Mouse (Mus musculus) embryonic facial prominence, embryonic 11.5 days (tissue): ENCODE results near the gene Lin28b. TPM values are rescaled to one million over a fixed set of nuclear protein-coding genes. Genes with fewer than 3 reads are reported as not detected.
"Not testable (repeated sequence)": the region's sequence is repeated elsewhere in the genome, so short reads cannot be mapped to it uniquely, and the experiment has no call there.

Source experiments
- ATAC-seq: fragments of 200-750 bp; cut with Nextera tagmentation; replicated peaks from 2 replicates; pipeline ENCODE4 v1.8.0; 2017; ENCODE audit warnings: low read depth; ENCODE audit not compliant: insufficient number of reproducible peaks, low FRiP score, low TSS enrichment
- DNase-seq: peaks from one replicate; pipeline ENCODE4 v3.0.0-alpha.2; 2015; ENCODE audit warnings: low spot score
- H3K27ac ChIP-seq: fragments of 300-500 bp; sonication (generic); replicated peaks from 2 replicates; pipeline ENCODE4 v1.5.1; 2014; ENCODE audit warnings: mild to moderate bottlenecking, low read depth, low read length, control low read depth
- H3K27me3 ChIP-seq: fragments of 300-500 bp; sonication (generic); 2 replicates; pipeline ENCODE4 v1.6.1; 2014; ENCODE audit warnings: mild to moderate bottlenecking, low read length, moderate library complexity, mixed read lengths; ENCODE audit not compliant: control insufficient read depth, insufficient read depth
- H3K36me3 ChIP-seq: fragments of 300-500 bp; sonication (generic); replicated peaks from 2 replicates; pipeline ENCODE4 v1.6.1; 2014; ENCODE audit warnings: low read depth, mild to moderate bottlenecking, low read length, moderate library complexity, mixed read lengths; ENCODE audit not compliant: control insufficient read depth, insufficient read depth
- H3K4me1 ChIP-seq: fragments of 300-500 bp; sonication (generic); 2 replicates; pipeline ENCODE4 v1.6.1; 2014; ENCODE audit warnings: low read length, mixed read lengths; ENCODE audit not compliant: control insufficient read depth, insufficient read depth
- H3K4me2 ChIP-seq: fragments of 300-500 bp; sonication (generic); 2 replicates; pipeline ENCODE4 v1.6.1; 2014; ENCODE audit warnings: low read depth, mild to moderate bottlenecking, control low read depth, low read length, moderate library complexity
- H3K4me3 ChIP-seq: fragments of 300-500 bp; sonication (generic); 2 replicates; pipeline ENCODE4 v1.5.1; 2014; ENCODE audit warnings: low read depth, low read length, control low read depth
- H3K9ac ChIP-seq: fragments of 300-500 bp; sonication (generic); replicated peaks from 2 replicates; pipeline ENCODE4 v1.6.1; 2014; ENCODE audit warnings: mild to moderate bottlenecking, control low read depth, low read length
- H3K9me3 ChIP-seq: fragments of 300-500 bp; sonication (generic); replicated peaks from 2 replicates; pipeline ENCODE4 v1.6.1; 2016; ENCODE audit warnings: mild to moderate bottlenecking, low read length, inconsistent platforms, mixed read lengths; ENCODE audit not compliant: control insufficient read depth
- WGBS: fragments of 180-500 bp; shearing (Covaris S2); extraction: QIAGEN DNeasy Blood & Tissue Kit; methylation state at CpG from one replicate; pipeline ENCODE4 v1.1.7; 2014; 5-methylcytosine and 5-hydroxymethylcytosine counted together
- polyA plus RNA-seq: library from polyadenylated mRNA; unstranded; fragments of >200 nt; fragmentation: Nextera tagmentation; extraction: Ambion mirVana; gene quantifications from 2 replicates; pipeline ENCODE4 v1.2.1, GENCODE M21; 2014

The Lin28b gene
- polyA plus RNA-seq, 1 experiment from 2014 or later, result 13.6 TPM

- WGBS, result 87% methylated on average over 17 of the region's 17 CpGs
- H3K4me2 ChIP-seq, result no peak overlapping the region
- ATAC-seq (no peak), DNase-seq (no peak)
- no peak overlapping the region for H3K27ac ChIP-seq
- no peak overlapping the region for H3K9ac ChIP-seq
- H3K9me3 ChIP-seq, result no peaks in the 10 kb centered on the region
- H3K4me3 ChIP-seq, result no peak overlapping the region
- no peaks in the 10 kb centered on the region for H3K36me3 ChIP-seq
- H3K4me1 ChIP-seq, result no peaks in the 10 kb centered on the region
- H3K27me3 ChIP-seq, result no peaks in the 10 kb centered on the region
Observed at GRCm38 (mm10) chr10:45366987-45367705, 119.0 kb downstream of the Lin28b start.

GRCm38 (mm10) chr10:45363396-45363795 is 122.8 kb downstream of the Lin28b start:
- Histone ChIP-seq H3K4me1 (no peaks in the 10 kb centered on the region), H3K9ac (no peak overlapping the region), H3K4me3 (no peak overlapping the region), H3K36me3 (no peaks in the 10 kb centered on the region), H3K4me2 (no peak overlapping the region), H3K27ac (no peak overlapping the region), H3K9me3 (no peaks in the 10 kb centered on the region), H3K27me3 (no peaks in the 10 kb centered on the region)
- ATAC-seq (no peak), DNase-seq (peak; percentile 36)
- 27% methylated on average over 5 of the region's 5 CpGs for WGBS

GRCm38 (mm10) chr10:45356091-45356490 is 130.1 kb downstream of the Lin28b start:
- Histone ChIP-seq H3K9me3 (no peaks in the 10 kb centered on the region), H3K27me3 (no peaks in the 10 kb centered on the region), H3K4me1 (no peaks in the 10 kb centered on the region), H3K27ac (no peak overlapping the region), H3K4me2 (no peak overlapping the region), H3K4me3 (no peak overlapping the region), H3K36me3 (no peaks in the 10 kb centered on the region), H3K9ac (no peak overlapping the region)
- WGBS, result 90% methylated on average over 6 of the region's 6 CpGs
- DNase-seq, result no peak
- ATAC-seq, result no peak

- H3K9ac ChIP-seq, H3K4me2 ChIP-seq, H3K36me3 ChIP-seq, DNase-seq, ATAC-seq, H3K4me1 ChIP-seq, H3K4me3 ChIP-seq, H3K27me3 ChIP-seq, H3K27ac ChIP-seq, H3K9me3 ChIP-seq: not testable (repeated sequence)
- WGBS, result 81% methylated on average over 3 of the region's 3 CpGs
Observed at GRCm38 (mm10) chr10:45348143-45348542, 138.1 kb downstream of the Lin28b start.

- no peaks in the 10 kb centered on the region for H3K36me3 ChIP-seq
- no peak overlapping the region for H3K27ac ChIP-seq
- H3K4me1 ChIP-seq, result no peaks in the 10 kb centered on the region
- H3K27me3 ChIP-seq, result no peaks in the 10 kb centered on the region
- H3K9me3 ChIP-seq, result no peaks in the 10 kb centered on the region
- no peak for DNase-seq
- no peak overlapping the region for H3K9ac ChIP-seq
- 71% methylated on average over 9 of the region's 9 CpGs for WGBS
- H3K4me2 ChIP-seq, result no peak overlapping the region
- no peak for ATAC-seq
- H3K4me3 ChIP-seq, result no peak overlapping the region
Observed at GRCm38 (mm10) chr10:45345217-45345616, 141.0 kb downstream of the Lin28b start.

GRCm38 (mm10) chr10:45344381-45344780 is 141.8 kb downstream of the Lin28b start:
- Histone ChIP-seq H3K4me2 (no peak overlapping the region), H3K9ac (no peak overlapping the region), H3K4me1 (no peaks in the 10 kb centered on the region), H3K27me3 (no peaks in the 10 kb centered on the region), H3K9me3 (no peaks in the 10 kb centered on the region), H3K4me3 (no peak overlapping the region), H3K36me3 (no peaks in the 10 kb centered on the region), H3K27ac (no peak overlapping the region)
- DNase-seq (peak; percentile 19), ATAC-seq (no peak)
- WGBS, result 83% methylated on average over 4 of the region's 4 CpGs

GRCm38 (mm10) chr10:45339106-45339505 is 147.1 kb downstream of the Lin28b start:
- Histone ChIP-seq H3K4me1 (no peaks in the 10 kb centered on the region), H3K9ac (no peak overlapping the region), H3K27me3 (peaks cover 9% of the 10 kb centered on the region), H3K4me3 (no peak overlapping the region), H3K4me2 (no peak overlapping the region), H3K36me3 (no peaks in the 10 kb centered on the region), H3K27ac (no peak overlapping the region), H3K9me3 (no peaks in the 10 kb centered on the region)
- ATAC-seq (no peak), DNase-seq (no peak)
- 75% methylated on average over 7 of the region's 7 CpGs for WGBS

- Histone ChIP-seq H3K9me3 (no peaks in the 10 kb centered on the region), H3K4me1 (no peaks in the 10 kb centered on the region), H3K27me3 (peaks cover 9% of the 10 kb centered on the region), H3K36me3 (no peaks in the 10 kb centered on the region), H3K4me3 (peak within 1 kb of the TSS; percentile 70), H3K4me2 (peak within 1 kb of the TSS; percentile 90), H3K9ac (peak within 1 kb of the TSS; percentile 74), H3K27ac (no peak within 1 kb of the TSS)
- DNase-seq, result peak; percentile 72
- ATAC-seq, result peak; percentile 68
- WGBS, result under 1% methylated on average over 83 of the region's 116 CpGs
Observed at GRCm38 (mm10) chr10:45335434-45336422, 150.5 kb downstream of the Lin28b start, which contains the start of gene Bves. TSS of gene Bves (plus strand) at chr10:45335772.
